Mouse (Mus musculus): ENCODE measurements around the gene Cisd2. TPM values are rescaled to one million over a fixed set of nuclear protein-coding genes. Genes with fewer than 3 reads are reported as not detected.

Cisd2 gene
- 54.9 and 59.2 TPM in 2 replicates for polyA plus RNA-seq (2014; fragmentation: Nextera tagmentation; extraction: Ambion mirVana)

GRCm38 (mm10) chr3:135423608-135424212 lies at the start of gene Cisd2:
Cisd2 (minus strand) TSS chr3:135423925.
- Histone ChIP-seq H3K4me1 (ENCODE audit: control insufficient read depth, insufficient read depth, low read length) (peaks cover 3% of the 10 kb centered on the region; the same call in 1 of the 2 replicates), H3K4me3 (ENCODE audit: low read depth, low read length) (peak within 1 kb of the TSS; percentile 61), H3K27me3 (ENCODE audit: control insufficient read depth, insufficient read depth, low read length) (no peaks in the 10 kb centered on the region), H3K36me3 (ENCODE audit: control insufficient read depth, insufficient read depth, low read length) (no peaks in the 10 kb centered on the region), H3K27ac (ENCODE audit: low read depth, low read length) (peak within 1 kb of the TSS; percentile 94), H3K9me3 (replicated peaks; ENCODE audit: control insufficient read depth, low read length) (no peaks in the 10 kb centered on the region), H3K9ac (ENCODE audit: low read depth, low read length) (peak within 1 kb of the TSS; percentile 91), H3K4me2 (peak within 1 kb of the TSS; percentile 76)
- peak; percentile 2; the same call in 1 of the 2 replicates for ATAC-seq (replicated peaks; ENCODE audit: insufficient number of reproducible peaks, low FRiP score, low TSS enrichment)
- 2% methylated on average over 8 of the region's 8 CpGs for WGBS (ENCODE audit: insufficient replicate concordance)

- H3K9ac ChIP-seq (ENCODE audit: low read depth, low read length), result no peak overlapping the region
- H3K4me1 ChIP-seq (ENCODE audit: control insufficient read depth, insufficient read depth, low read length), result no peaks in the 10 kb centered on the region
- H3K4me2 ChIP-seq, result no peak overlapping the region
- H3K36me3 ChIP-seq (ENCODE audit: control insufficient read depth, insufficient read depth, low read length), result no peaks in the 10 kb centered on the region
- H3K4me3 ChIP-seq (ENCODE audit: low read depth, low read length), result no peak overlapping the region
- ATAC-seq (replicated peaks; ENCODE audit: insufficient number of reproducible peaks, low FRiP score, low TSS enrichment), result no peak
- no peak overlapping the region for H3K27ac ChIP-seq (ENCODE audit: low read depth, low read length)
- no peaks in the 10 kb centered on the region for H3K9me3 ChIP-seq (replicated peaks; ENCODE audit: control insufficient read depth, low read length)
- no peaks in the 10 kb centered on the region for H3K27me3 ChIP-seq (ENCODE audit: control insufficient read depth, insufficient read depth, low read length)
- 85% methylated on average over 1 of the region's 1 CpGs for WGBS (ENCODE audit: insufficient replicate concordance)
Observed at GRCm38 (mm10) chr3:135470823-135471222, 47.1 kb upstream of the Cisd2 start.

- no peak overlapping the region for H3K4me3 ChIP-seq (ENCODE audit: low read depth, low read length)
Observed at GRCm38 (mm10) chr3:135469974-135470373, 46.2 kb upstream of the Cisd2 start.

GRCm38 (mm10) chr3:135469146-135469545 lies 45.4 kb upstream of the Cisd2 start:
- 55% methylated on average over 3 of the region's 3 CpGs for WGBS (ENCODE audit: insufficient replicate concordance)
- H3K4me2 ChIP-seq, result no peak overlapping the region
- no peaks in the 10 kb centered on the region for H3K4me1 ChIP-seq (ENCODE audit: control insufficient read depth, insufficient read depth, low read length)
- no peak overlapping the region for H3K4me3 ChIP-seq (ENCODE audit: low read depth, low read length)
- H3K9me3 ChIP-seq (replicated peaks; ENCODE audit: control insufficient read depth, low read length), result no peaks in the 10 kb centered on the region
- H3K36me3 ChIP-seq (ENCODE audit: control insufficient read depth, insufficient read depth, low read length), result no peaks in the 10 kb centered on the region
- no peak overlapping the region for H3K27ac ChIP-seq (ENCODE audit: low read depth, low read length)
- no peak overlapping the region for H3K9ac ChIP-seq (ENCODE audit: low read depth, low read length)
- H3K27me3 ChIP-seq (ENCODE audit: control insufficient read depth, insufficient read depth, low read length), result no peaks in the 10 kb centered on the region
- no peak for ATAC-seq (replicated peaks; ENCODE audit: insufficient number of reproducible peaks, low FRiP score, low TSS enrichment)

More at GRCm38 (mm10) chr3:135469974-135470373, 46.2 kb upstream of the Cisd2 start:
- H3K4me1 ChIP-seq (ENCODE audit: control insufficient read depth, insufficient read depth, low read length), result no peaks in the 10 kb centered on the region
- H3K9me3 ChIP-seq (replicated peaks; ENCODE audit: control insufficient read depth, low read length), result no peaks in the 10 kb centered on the region
- no peak overlapping the region for H3K9ac ChIP-seq (ENCODE audit: low read depth, low read length)
- H3K27ac ChIP-seq (ENCODE audit: low read depth, low read length), result no peak overlapping the region
- 46% methylated on average over 4 of the region's 4 CpGs for WGBS (ENCODE audit: insufficient replicate concordance)
- H3K36me3 ChIP-seq (ENCODE audit: control insufficient read depth, insufficient read depth, low read length), result no peaks in the 10 kb centered on the region
- H3K27me3 ChIP-seq (ENCODE audit: control insufficient read depth, insufficient read depth, low read length), result no peaks in the 10 kb centered on the region
- ATAC-seq (replicated peaks; ENCODE audit: insufficient number of reproducible peaks, low FRiP score, low TSS enrichment), result no peak; the same call in 1 of the 2 replicates
- H3K4me2 ChIP-seq, result no peak overlapping the region

GRCm38 (mm10) chr3:135468402-135468801 lies 44.7 kb upstream of the Cisd2 start:
- no peaks in the 10 kb centered on the region for H3K4me1 ChIP-seq (ENCODE audit: control insufficient read depth, insufficient read depth, low read length)

GRCm38 (mm10) chr3:135458981-135459380 lies 35.3 kb upstream of the Cisd2 start:
- H3K36me3 ChIP-seq (ENCODE audit: control insufficient read depth, insufficient read depth, low read length), result peaks cover 3% of the 10 kb centered on the region
- no peak for ATAC-seq (replicated peaks; ENCODE audit: insufficient number of reproducible peaks, low FRiP score, low TSS enrichment)

More at GRCm38 (mm10) chr3:135468402-135468801, 44.7 kb upstream of the Cisd2 start:
- Histone ChIP-seq H3K9ac (ENCODE audit: low read depth, low read length) (no peak overlapping the region), H3K27me3 (ENCODE audit: control insufficient read depth, insufficient read depth, low read length) (no peaks in the 10 kb centered on the region), H3K4me2 (no peak overlapping the region), H3K27ac (ENCODE audit: low read depth, low read length) (no peak overlapping the region), H3K4me3 (ENCODE audit: low read depth, low read length) (no peak overlapping the region), H3K9me3 (replicated peaks; ENCODE audit: control insufficient read depth, low read length) (no peaks in the 10 kb centered on the region), H3K36me3 (ENCODE audit: control insufficient read depth, insufficient read depth, low read length) (no peaks in the 10 kb centered on the region)
- 91% methylated on average over 1 of the region's 1 CpGs for WGBS (ENCODE audit: insufficient replicate concordance)
- ATAC-seq (replicated peaks; ENCODE audit: insufficient number of reproducible peaks, low FRiP score, low TSS enrichment), result no peak

GRCm38 (mm10) chr3:135444930-135445329 lies 21.2 kb upstream of the Cisd2 start:
- no peak for ATAC-seq (replicated peaks; ENCODE audit: insufficient number of reproducible peaks, low FRiP score, low TSS enrichment)
- Histone ChIP-seq H3K27me3 (ENCODE audit: control insufficient read depth, insufficient read depth, low read length) (no peaks in the 10 kb centered on the region), H3K9ac (ENCODE audit: low read depth, low read length) (no peak overlapping the region), H3K9me3 (replicated peaks; ENCODE audit: control insufficient read depth, low read length) (no peaks in the 10 kb centered on the region), H3K4me3 (ENCODE audit: low read depth, low read length) (no peak overlapping the region), H3K27ac (ENCODE audit: low read depth, low read length) (no peak overlapping the region), H3K4me1 (ENCODE audit: control insufficient read depth, insufficient read depth, low read length) (peaks cover 5% of the 10 kb centered on the region; the same call in 1 of the 2 replicates), H3K4me2 (no peak overlapping the region), H3K36me3 (ENCODE audit: control insufficient read depth, insufficient read depth, low read length) (no peaks in the 10 kb centered on the region)

More at GRCm38 (mm10) chr3:135458981-135459380, 35.3 kb upstream of the Cisd2 start:
- Histone ChIP-seq H3K4me1 (ENCODE audit: control insufficient read depth, insufficient read depth, low read length) (no peaks in the 10 kb centered on the region), H3K27me3 (ENCODE audit: control insufficient read depth, insufficient read depth, low read length) (no peaks in the 10 kb centered on the region), H3K4me2 (no peak overlapping the region), H3K9me3 (replicated peaks; ENCODE audit: control insufficient read depth, low read length) (no peaks in the 10 kb centered on the region), H3K27ac (ENCODE audit: low read depth, low read length) (no peak overlapping the region), H3K9ac (ENCODE audit: low read depth, low read length) (no peak overlapping the region), H3K4me3 (ENCODE audit: low read depth, low read length) (no peak overlapping the region)

GRCm38 (mm10) chr3:135440621-135441020 lies 16.9 kb upstream of the Cisd2 start:
- Histone ChIP-seq H3K4me2 (peak overlapping the region; percentile 95), H3K27ac (ENCODE audit: low read depth, low read length) (no peak overlapping the region), H3K36me3 (ENCODE audit: control insufficient read depth, insufficient read depth, low read length) (no peaks in the 10 kb centered on the region), H3K9me3 (replicated peaks; ENCODE audit: control insufficient read depth, low read length) (no peaks in the 10 kb centered on the region), H3K4me3 (ENCODE audit: low read depth, low read length) (peak overlapping the region; percentile 95), H3K27me3 (ENCODE audit: control insufficient read depth, insufficient read depth, low read length) (no peaks in the 10 kb centered on the region), H3K9ac (ENCODE audit: low read depth, low read length) (peak overlapping the region; percentile 98), H3K4me1 (ENCODE audit: control insufficient read depth, insufficient read depth, low read length) (peaks cover 10% of the 10 kb centered on the region; the same call in 1 of the 2 replicates)
- ATAC-seq (replicated peaks; ENCODE audit: insufficient number of reproducible peaks, low FRiP score, low TSS enrichment), result no peak
- 45% methylated on average over 10 of the region's 10 CpGs for WGBS (ENCODE audit: insufficient replicate concordance)

- Histone ChIP-seq H3K9me3 (replicated peaks; ENCODE audit: control insufficient read depth, low read length) (no peaks in the 10 kb centered on the region), H3K4me3 (ENCODE audit: low read depth, low read length) (peak overlapping the region; percentile 95), H3K4me2 (peak overlapping the region; percentile 95), H3K27ac (ENCODE audit: low read depth, low read length) (peak overlapping the region; percentile 43; the same call in 1 of the 2 replicates), H3K27me3 (ENCODE audit: control insufficient read depth, insufficient read depth, low read length) (no peaks in the 10 kb centered on the region), H3K4me1 (ENCODE audit: control insufficient read depth, insufficient read depth, low read length) (peaks cover 10% of the 10 kb centered on the region; the same call in 1 of the 2 replicates), H3K36me3 (ENCODE audit: control insufficient read depth, insufficient read depth, low read length) (no peaks in the 10 kb centered on the region), H3K9ac (ENCODE audit: low read depth, low read length) (peak overlapping the region; percentile 98)
- no peak for ATAC-seq (replicated peaks; ENCODE audit: insufficient number of reproducible peaks, low FRiP score, low TSS enrichment)
- 20% methylated on average over 7 of the region's 7 CpGs for WGBS (ENCODE audit: insufficient replicate concordance)
Observed at GRCm38 (mm10) chr3:135440221-135440620, 16.5 kb upstream of the Cisd2 start.

Measured in heart, embryonic 11.5 days (tissue).